Mouse (Mus musculus): ENCODE data around the gene Trim61. TPM values are rescaled to one million over a fixed set of nuclear protein-coding genes. Genes with fewer than 3 reads are reported as not detected.

Gene Trim61
- total RNA-seq, 2 experiments from 2014 or later = not detected

- DNase-seq (ENCODE audit: low spot score in 2 of 2) = no peak
These were observed 19.4 kb downstream of the Trim61 start for GRCm38 (mm10) chr8:64998806-64999365.

GRCm38 (mm10) chr8:64987731-64988130 is 30.6 kb downstream of the Trim61 start, which contains the start of gene Trim75:
Gene Trim75, minus strand, starts transcription at chr8:64987831.
- DNase-seq (ENCODE audit: low spot score in 2 of 2) = no peak

GRCm38 (mm10) chr8:64983150-64983897 is 35.0 kb downstream of the Trim61 start:
- DNase-seq (ENCODE audit: low spot score in 2 of 2) = no peak

Other genes with a start within 250 kb of the Trim61 start
- gene Klhl2, start 168.5 kb downstream of the Trim61 start, total RNA-seq (2021) = 10 to 100 TPM; 36.0 to 38.3 TPM
- gene Tmem192, start 71.3 kb downstream of the Trim61 start, total RNA-seq (2021) = 10 to 100 TPM; 42.9 to 46.6 TPM
- gene Trim75, start 30.7 kb downstream of the Trim61 start, total RNA-seq (2021) = not detected
- gene Trim60, start 61 bp upstream of the Trim61 start, total RNA-seq (2021) = not detected
- gene Apela, start 18.8 kb upstream of the Trim61 start, total RNA-seq (2021) = 1 to 10 TPM in 1 of 2 experiments, not detected in 1; 1.4 TPM
- not detected for gene Gm10663, start 56.5 kb upstream of the Trim61 start, total RNA-seq (2021)
- not detected for gene BC030870, start 111.0 kb upstream of the Trim61 start, total RNA-seq (2021)

Measured in adrenal gland, postnatal 4 days (tissue).